Mouse (Mus musculus) lung, postnatal 0 days (tissue): ENCODE results near the gene Cuedc2.

Experiments
- CTCF ChIP-seq: IDR thresholded peaks from 2 replicates; pipeline ENCODE4 v1.5.1; 2016; ENCODE audit warnings: antibody characterized with exemption, mild to moderate bottlenecking
- EP300 ChIP-seq: IDR thresholded peaks from 2 replicates; pipeline ENCODE4 v1.6.1; 2016; ENCODE audit warnings: antibody characterized with exemption, mild to moderate bottlenecking, control low read depth

DNA sequence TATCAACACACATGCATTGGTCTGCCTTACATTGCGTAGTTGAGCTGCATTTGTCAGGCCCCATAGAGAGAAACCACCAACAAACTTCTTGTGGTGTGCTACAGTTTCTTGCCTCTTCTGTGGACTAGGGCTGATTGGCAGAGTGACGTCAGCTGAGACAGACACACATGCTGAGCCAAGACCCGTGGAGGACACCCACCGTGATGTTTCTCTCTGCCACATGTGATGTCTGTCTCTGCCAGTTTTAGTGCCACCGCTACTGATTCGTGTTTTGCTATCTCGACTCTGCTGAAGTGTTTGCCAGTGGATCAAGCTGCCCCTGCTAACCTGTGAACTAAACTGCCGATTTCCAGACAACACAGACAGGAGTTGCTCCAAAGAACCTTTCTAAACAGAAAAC, 23.6 kb upstream of the Cuedc2 start:
- TF ChIP-seq CTCF = no peak
- no peak for TF ChIP-seq EP300
